Mouse (Mus musculus): ENCODE results near the gene Bphl. TPM values are rescaled to one million over a fixed set of nuclear protein-coding genes. Genes with fewer than 3 reads are reported as not detected.

Bphl gene
- polyA plus RNA-seq, 1 experiment from 2014 or later, result 42.4 TPM

DNA sequence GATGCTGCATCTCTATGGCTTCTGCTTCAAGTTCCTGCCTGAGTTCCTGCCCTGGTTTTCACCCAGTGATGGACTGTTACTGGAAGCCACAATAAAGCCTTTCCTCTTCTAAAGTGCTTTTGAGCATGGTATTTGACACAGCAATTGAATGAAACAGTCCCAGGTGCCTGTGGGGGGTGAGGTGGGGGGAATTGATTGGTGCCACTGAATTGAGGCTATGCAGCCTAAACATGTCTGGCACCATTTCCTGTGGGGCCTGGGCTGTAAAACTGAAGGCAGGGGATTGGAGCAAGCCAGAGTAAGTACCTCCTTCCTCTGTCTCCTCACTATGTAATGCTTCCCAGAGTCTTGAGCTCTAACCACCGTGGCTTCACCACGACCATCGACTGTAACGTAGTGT, 77.3 kb downstream of the Bphl start:
- WGBS (ENCODE audit: insufficient replicate concordance), result 73% methylated on average over 4 of the region's 4 CpGs
- no peaks in the 10 kb centered on the region for H3K9me3 ChIP-seq (replicated peaks; ENCODE audit: control insufficient read depth, low read length)
- ATAC-seq (replicated peaks; ENCODE audit: insufficient number of reproducible peaks, low FRiP score, low TSS enrichment), result no peak
- H3K27ac ChIP-seq (ENCODE audit: low read depth, low read length), result no peak overlapping the region
- no peak overlapping the region for H3K4me3 ChIP-seq (ENCODE audit: low read depth, low read length)
- no peaks in the 10 kb centered on the region for H3K36me3 ChIP-seq (ENCODE audit: control insufficient read depth, insufficient read depth, low read length)
- H3K4me1 ChIP-seq (ENCODE audit: control insufficient read depth, insufficient read depth, low read length), result peaks cover 5% of the 10 kb centered on the region
- no peak overlapping the region for H3K4me2 ChIP-seq
- H3K27me3 ChIP-seq (ENCODE audit: control insufficient read depth, insufficient read depth, low read length), result no peaks in the 10 kb centered on the region
- H3K9ac ChIP-seq (ENCODE audit: low read depth, low read length), result no peak overlapping the region

DNA sequence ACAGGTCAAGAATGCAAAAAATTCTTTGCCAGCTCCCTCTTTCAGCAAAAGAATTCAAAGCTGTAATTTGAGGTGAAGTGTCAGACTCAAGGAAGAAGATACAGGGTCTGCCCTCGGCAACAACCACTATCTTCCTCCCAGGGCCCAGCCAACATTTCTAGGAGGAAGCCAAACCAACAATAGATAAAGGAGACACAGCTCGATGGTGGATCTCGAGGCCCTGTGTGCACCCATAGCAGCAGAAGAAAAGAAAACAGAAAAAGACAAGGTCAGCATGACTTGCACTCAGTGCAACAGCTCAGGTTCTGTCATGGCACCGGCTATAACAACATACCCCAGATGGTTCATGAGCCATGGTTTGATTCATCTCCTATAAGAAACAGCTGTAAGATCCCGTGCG, 79.1 kb downstream of the Bphl start:
- Histone ChIP-seq H3K27ac (ENCODE audit: low read depth, low read length) (no peak overlapping the region), H3K9me3 (replicated peaks; ENCODE audit: control insufficient read depth, low read length) (no peaks in the 10 kb centered on the region), H3K27me3 (ENCODE audit: control insufficient read depth, insufficient read depth, low read length) (no peaks in the 10 kb centered on the region), H3K4me1 (ENCODE audit: control insufficient read depth, insufficient read depth, low read length) (peaks cover 5% of the 10 kb centered on the region), H3K9ac (ENCODE audit: low read depth, low read length) (no peak overlapping the region), H3K36me3 (ENCODE audit: control insufficient read depth, insufficient read depth, low read length) (no peaks in the 10 kb centered on the region), H3K4me3 (ENCODE audit: low read depth, low read length) (no peak overlapping the region), H3K4me2 (no peak overlapping the region)
- ATAC-seq (replicated peaks; ENCODE audit: insufficient number of reproducible peaks, low FRiP score, low TSS enrichment), result no peak
- WGBS (ENCODE audit: insufficient replicate concordance), result 56% methylated on average over 6 of the region's 6 CpGs

DNA sequence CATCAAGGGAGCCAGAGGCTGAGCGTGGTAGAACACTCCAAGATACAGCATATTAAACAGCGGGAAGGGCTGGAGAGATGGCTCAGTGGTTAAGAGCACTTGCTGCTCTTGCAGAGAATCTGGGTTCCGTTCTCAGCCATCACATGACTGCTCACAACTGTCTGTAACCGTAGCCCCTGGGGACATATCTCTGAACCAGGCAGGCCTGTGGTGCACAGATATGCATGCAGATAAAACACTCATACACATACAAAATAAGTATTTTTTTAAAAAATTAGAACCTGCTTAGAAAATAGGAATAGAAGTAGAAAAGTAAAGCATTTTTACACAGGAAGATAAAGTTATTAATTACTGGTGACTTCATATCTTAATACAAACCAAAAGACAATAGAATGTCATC, 81.4 kb downstream of the Bphl start:
- Histone ChIP-seq H3K4me3 (ENCODE audit: low read depth, low read length) (no peak overlapping the region), H3K36me3 (ENCODE audit: control insufficient read depth, insufficient read depth, low read length) (no peaks in the 10 kb centered on the region), H3K9ac (ENCODE audit: low read depth, low read length) (no peak overlapping the region), H3K9me3 (replicated peaks; ENCODE audit: control insufficient read depth, low read length) (no peaks in the 10 kb centered on the region), H3K4me1 (ENCODE audit: control insufficient read depth, insufficient read depth, low read length) (peaks cover 5% of the 10 kb centered on the region), H3K27me3 (ENCODE audit: control insufficient read depth, insufficient read depth, low read length) (no peaks in the 10 kb centered on the region), H3K4me2 (no peak overlapping the region), H3K27ac (ENCODE audit: low read depth, low read length) (no peak overlapping the region)
- WGBS (ENCODE audit: insufficient replicate concordance), result 38% methylated on average over 4 of the region's 4 CpGs
- ATAC-seq (replicated peaks; ENCODE audit: insufficient number of reproducible peaks, low FRiP score, low TSS enrichment), result no peak

DNA sequence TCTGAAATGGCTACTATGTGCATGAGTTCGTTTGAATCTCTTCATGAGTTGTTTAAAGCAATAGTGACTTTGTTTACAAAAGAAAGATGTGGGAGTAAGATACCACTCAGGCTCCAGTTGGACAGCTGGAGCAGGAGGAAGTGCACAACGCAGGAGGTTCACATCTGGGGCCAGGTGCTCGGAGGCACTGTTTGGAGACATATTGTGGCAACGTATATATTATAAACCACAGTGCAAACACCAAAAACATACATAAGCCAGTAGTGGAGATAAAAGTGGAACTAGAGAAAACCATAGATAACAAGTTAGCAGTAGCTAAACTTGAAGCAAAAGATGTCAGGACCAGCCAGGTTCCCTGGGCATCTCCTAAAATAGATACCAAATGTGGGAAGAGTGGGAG, 82.0 kb downstream of the Bphl start:
- no peak for ATAC-seq (replicated peaks; ENCODE audit: insufficient number of reproducible peaks, low FRiP score, low TSS enrichment)
- no peak overlapping the region for H3K4me3 ChIP-seq (ENCODE audit: low read depth, low read length)
- no peaks in the 10 kb centered on the region for H3K36me3 ChIP-seq (ENCODE audit: control insufficient read depth, insufficient read depth, low read length)
- H3K27me3 ChIP-seq (ENCODE audit: control insufficient read depth, insufficient read depth, low read length), result no peaks in the 10 kb centered on the region
- H3K9me3 ChIP-seq (replicated peaks; ENCODE audit: control insufficient read depth, low read length), result no peaks in the 10 kb centered on the region
- peaks cover 5% of the 10 kb centered on the region for H3K4me1 ChIP-seq (ENCODE audit: control insufficient read depth, insufficient read depth, low read length)
- H3K4me2 ChIP-seq, result no peak overlapping the region
- WGBS (ENCODE audit: insufficient replicate concordance), result 58% methylated on average over 4 of the region's 4 CpGs
- H3K27ac ChIP-seq (ENCODE audit: low read depth, low read length), result no peak overlapping the region
- H3K9ac ChIP-seq (ENCODE audit: low read depth, low read length), result no peak overlapping the region

DNA sequence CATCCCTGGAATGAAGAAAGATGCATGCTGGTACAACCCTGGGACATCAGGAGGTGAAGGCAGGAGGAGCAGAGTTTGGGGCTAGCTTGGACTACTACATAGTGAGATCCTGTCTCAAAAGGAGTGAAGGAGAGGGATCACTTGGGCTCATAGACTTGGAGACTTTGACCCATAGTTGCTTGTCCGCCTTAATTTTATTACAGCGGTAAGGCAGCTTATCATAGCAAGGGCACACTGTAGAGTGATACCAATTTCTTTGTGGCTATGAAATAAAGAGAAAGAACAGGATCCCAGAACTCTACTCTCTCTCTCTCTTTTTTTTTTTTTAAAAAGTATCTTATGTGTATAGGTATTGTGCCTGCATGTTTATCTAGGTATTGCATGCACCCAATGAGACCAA, 83.1 kb downstream of the Bphl start:
- no peaks in the 10 kb centered on the region for H3K36me3 ChIP-seq (ENCODE audit: control insufficient read depth, insufficient read depth, low read length)
- H3K27ac ChIP-seq (ENCODE audit: low read depth, low read length), result no peak overlapping the region
- 93% methylated on average over 2 of the region's 2 CpGs for WGBS (ENCODE audit: insufficient replicate concordance)
- H3K9me3 ChIP-seq (replicated peaks; ENCODE audit: control insufficient read depth, low read length), result no peaks in the 10 kb centered on the region
- H3K9ac ChIP-seq (ENCODE audit: low read depth, low read length), result no peak overlapping the region
- ATAC-seq (replicated peaks; ENCODE audit: insufficient number of reproducible peaks, low FRiP score, low TSS enrichment), result no peak
- H3K4me3 ChIP-seq (ENCODE audit: low read depth, low read length), result no peak overlapping the region
- no peaks in the 10 kb centered on the region for H3K27me3 ChIP-seq (ENCODE audit: control insufficient read depth, insufficient read depth, low read length)
- no peak overlapping the region for H3K4me2 ChIP-seq
- peaks cover 5% of the 10 kb centered on the region for H3K4me1 ChIP-seq (ENCODE audit: control insufficient read depth, insufficient read depth, low read length)

Other genes starting within 250 kb of the Bphl start
- gene Serpinb6e, start 194.2 kb upstream of the Bphl start, polyA plus RNA-seq (2014; fragmentation: Nextera tagmentation; extraction: Ambion mirVana), result not detected in 2 replicates
- gene Serpinb6c, start 131.9 kb upstream of the Bphl start, polyA plus RNA-seq (2014; fragmentation: Nextera tagmentation; extraction: Ambion mirVana), result not detected in 2 replicates
- 29.6 and 35.1 TPM in 2 replicates for gene Nqo2, start 72.9 kb upstream of the Bphl start, polyA plus RNA-seq (2014; fragmentation: Nextera tagmentation; extraction: Ambion mirVana)
- gene Ripk1, start 35.2 kb upstream of the Bphl start, polyA plus RNA-seq (2014; fragmentation: Nextera tagmentation; extraction: Ambion mirVana), result 11.2 and 11.6 TPM in 2 replicates
- 45.0 and 45.6 TPM in 2 replicates for gene Serpinb6a, start 34.8 kb upstream of the Bphl start, polyA plus RNA-seq (2014; fragmentation: Nextera tagmentation; extraction: Ambion mirVana)
- 96.2 and 112 TPM in 2 replicates for gene Tubb2a, start 40.4 kb downstream of the Bphl start, polyA plus RNA-seq (2014; fragmentation: Nextera tagmentation; extraction: Ambion mirVana)
- 25.2 and 35.0 TPM in 2 replicates for gene Tubb2b, start 92.9 kb downstream of the Bphl start, polyA plus RNA-seq (2014; fragmentation: Nextera tagmentation; extraction: Ambion mirVana)
- 59.0 and 66.1 TPM in 2 replicates for gene Psmg4, start 125.4 kb downstream of the Bphl start, polyA plus RNA-seq (2014; fragmentation: Nextera tagmentation; extraction: Ambion mirVana)